Mouse (Mus musculus) monocyte, adult 2 months (primary cell): Measurements from ENCODE around the gene Krt76.

Experiments used
- DNase-seq, 2 experiments: peaks; one replicate each; pipeline ENCODE4 v3.0.0; 2022; ENCODE audit warnings: low spot score in 2 of 2, low read depth in 1 of 2

Gene Krt76

DNA sequence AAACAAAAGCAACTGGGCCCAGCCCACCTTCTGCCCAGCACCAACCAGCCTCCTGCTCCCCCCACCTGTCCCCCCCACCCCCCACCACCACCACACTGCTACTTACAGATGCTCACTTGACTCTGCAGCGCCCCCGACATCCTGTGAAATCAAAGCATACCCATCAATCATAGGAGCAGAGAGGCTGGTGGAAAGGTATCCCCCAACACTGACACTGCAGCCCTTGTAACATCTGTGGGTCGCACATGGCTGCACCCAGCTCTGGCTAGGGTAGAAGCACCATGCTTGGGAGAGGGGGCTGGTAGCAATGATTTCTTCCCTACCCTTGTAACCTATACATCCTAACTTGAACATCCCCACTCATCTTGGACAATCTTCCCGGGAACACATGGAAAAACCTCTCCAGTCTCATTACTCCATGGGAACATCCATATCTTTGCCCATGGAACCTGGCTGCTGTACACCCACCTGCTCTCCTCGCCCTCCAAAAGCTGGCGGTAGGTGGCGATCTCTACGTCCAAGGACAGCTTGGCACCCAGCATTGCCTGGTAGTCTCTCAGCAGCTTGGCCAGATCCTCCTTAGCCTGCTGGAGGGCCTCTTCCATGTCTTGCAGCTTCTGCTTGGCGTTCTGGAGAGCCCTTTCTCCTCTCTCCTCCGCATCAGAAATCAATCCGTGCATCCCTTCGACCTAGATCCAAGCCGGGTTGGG, 32.1 kb downstream of the Krt76 start:
- DNase-seq = no peak

DNA sequence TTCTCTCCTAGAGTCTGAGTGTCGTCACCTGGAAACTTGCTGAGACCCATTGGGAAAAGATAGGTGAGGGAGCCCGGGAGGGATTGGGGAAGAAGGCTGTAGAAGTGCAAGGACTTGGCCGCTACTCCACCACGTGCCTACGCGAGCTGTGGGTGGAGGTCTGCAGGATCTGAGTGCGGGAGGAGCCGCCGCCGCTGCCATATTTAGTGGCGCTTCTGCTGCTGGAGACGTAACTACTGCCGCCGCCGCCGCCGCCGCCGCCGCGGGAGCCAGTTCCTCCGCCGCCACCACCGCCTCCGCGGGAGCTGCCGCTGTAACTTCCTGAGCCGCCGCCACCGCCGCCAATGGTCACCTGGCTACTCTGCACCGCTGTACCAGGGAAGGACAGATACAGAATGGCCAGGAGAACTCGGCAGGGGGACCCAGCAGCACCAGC, 33.0 kb downstream of the Krt76 start:
- no peak for DNase-seq

DNA sequence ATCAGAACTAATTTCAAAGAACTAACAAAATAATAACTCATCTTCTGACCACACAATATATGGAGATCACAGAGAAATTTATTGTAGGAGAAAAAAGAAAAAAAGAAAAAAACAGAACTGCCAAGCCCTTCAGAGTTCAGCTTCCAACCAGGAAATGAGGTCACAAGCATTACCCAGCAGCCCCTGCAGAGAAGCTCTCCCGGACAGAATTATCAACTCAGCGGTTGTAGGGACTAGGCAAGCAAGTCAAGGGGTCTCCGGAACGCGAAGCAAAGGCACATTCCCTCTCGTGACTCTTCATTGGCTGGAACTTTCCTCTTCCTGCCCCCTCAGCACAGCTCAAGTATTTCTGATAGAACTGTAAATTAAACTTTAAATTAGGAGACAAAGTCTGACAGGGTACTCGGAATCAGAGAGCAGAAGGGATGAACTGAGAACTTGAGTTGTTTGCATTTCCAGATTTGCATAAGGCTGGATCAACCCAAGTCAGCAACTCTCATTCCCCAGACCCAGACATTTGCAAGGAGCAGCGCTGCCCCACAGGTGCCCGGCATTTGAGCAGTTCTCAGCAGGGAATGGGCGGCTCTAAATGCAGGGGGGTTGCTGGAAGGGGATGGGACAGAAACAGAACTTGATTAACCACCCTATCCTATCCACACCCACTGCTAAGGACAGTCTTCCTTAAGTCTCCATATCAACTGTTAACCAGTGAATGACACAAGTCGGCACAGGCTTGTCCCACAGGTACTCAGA, 33.9 kb downstream of the Krt76 start:
- no peak for DNase-seq

DNA sequence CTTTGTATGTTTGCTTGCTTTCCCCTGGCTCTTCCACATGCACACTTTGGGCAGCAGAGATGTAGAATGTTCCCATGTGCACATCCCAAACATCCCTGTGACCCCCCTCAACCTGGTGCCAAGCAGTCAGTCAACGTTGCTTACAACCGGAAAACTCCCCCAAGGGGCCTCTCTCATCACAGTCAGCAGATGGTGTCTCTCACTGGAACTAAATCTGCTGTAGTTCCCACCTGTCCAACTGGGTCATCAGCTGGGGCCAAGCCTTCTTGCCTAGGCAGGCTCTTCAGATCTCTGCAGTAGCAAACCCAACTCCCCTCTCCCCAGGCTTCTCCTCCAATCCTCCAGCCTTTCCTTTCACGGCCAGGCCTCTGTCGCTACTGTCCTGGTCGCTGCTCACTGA, 36.0 kb downstream of the Krt76 start:
- no peak for DNase-seq

DNA sequence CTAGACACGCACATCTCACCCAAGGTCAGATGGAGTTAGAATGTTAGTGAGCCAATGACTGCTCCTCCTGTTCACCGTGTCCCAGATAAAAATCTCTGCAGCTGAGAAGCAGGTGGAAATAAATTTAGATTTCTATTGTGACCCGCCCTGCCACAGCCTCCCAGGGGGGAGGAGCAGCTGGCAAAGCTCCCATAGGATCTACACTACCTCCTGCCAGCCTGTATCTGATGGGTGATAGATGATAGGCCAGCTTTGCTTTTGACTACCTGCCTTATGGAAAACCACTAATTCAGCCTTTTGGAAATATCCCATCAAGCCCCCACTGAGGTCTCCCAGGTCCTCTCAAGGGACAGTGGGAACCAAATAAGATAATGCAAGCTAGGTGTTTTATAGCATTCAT, 37.0 kb downstream of the Krt76 start:
- DNase-seq = no peak

DNA sequence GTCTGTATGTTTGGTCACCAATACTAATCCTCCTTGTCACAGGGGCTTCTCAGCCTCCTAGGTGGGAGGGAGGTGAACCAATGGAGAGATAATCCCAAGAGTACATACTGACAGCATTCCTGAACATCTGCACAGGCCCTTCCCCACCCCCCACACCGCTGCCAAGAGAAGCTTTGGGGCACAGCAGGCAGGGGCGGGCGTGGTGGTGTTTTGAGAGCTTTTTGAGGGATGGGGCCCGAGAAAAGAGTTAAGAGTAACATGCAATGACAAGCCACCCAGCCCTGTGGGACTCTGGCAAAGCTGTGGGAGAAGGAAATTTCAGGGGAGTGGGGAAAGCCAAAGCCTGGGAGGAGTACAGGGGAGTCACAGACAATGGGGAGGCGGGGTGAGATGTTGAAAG, 38.4 kb downstream of the Krt76 start:
- no peak for DNase-seq

DNA sequence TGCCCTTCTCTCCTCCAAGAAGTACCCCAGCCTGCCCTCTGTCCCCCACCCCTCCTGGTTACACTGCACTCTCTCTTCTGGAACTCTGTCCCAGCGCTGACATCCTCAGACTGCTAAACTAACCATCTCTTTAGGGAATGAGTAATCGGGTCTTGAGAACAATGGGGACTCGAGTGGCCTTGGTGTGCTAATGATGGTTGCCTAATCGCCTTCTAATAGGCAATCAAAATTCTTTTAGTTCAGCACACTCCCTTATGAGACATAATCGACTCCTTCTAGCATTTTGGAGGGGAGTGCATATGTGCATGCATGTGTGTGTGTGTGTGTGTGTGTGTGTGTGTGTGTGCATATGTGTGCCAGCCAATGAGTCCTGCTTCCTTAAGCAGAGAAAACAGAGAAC, 40.1 kb downstream of the Krt76 start:
- no peak for DNase-seq

DNA sequence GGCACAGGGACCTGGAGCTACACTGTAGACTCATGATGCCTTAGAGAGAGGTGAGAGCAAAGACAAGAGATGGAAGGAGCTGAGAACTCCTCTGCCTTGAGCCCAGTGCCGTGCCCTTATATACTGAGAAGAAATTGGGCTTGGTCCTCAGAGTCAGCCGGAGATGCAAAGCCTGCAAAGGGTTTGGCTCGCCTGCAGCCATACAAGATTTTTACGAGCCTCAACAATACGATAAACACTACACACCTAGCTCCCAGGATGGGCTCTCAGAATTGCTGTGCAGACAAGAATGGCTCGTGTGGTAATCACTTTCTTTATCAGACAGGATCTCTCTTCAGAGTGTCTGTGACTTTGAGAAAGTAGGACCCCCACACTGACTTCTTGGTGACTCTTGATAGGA, 42.0 kb downstream of the Krt76 start, which contains the start of gene Krt1:
TSS of gene Krt1 (minus strand) at position 101 of the 400 bp plus-strand sequence.
- no peak for DNase-seq

DNA sequence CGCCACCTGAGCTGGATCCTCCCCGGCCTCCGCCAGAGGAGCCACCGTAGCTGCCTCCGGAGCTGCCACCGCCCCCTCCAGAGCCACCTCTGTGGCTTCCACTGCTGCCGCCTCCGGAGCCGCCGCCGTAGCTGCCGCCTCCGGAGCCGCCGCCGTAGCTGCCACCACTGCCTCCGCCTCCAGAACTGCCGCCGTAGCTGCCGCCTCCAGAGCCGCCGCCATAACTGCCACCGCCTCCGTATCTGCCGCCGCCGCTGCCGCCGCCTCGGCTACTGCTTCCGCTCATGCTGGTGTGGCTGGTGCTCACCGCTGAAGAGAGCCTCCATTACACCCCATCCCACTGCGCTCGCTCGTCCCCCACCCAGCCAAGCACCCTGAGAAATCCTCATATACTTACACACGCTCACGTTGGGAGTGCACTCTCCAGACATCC, 46.7 kb downstream of the Krt76 start:
- DNase-seq = no peak

DNA sequence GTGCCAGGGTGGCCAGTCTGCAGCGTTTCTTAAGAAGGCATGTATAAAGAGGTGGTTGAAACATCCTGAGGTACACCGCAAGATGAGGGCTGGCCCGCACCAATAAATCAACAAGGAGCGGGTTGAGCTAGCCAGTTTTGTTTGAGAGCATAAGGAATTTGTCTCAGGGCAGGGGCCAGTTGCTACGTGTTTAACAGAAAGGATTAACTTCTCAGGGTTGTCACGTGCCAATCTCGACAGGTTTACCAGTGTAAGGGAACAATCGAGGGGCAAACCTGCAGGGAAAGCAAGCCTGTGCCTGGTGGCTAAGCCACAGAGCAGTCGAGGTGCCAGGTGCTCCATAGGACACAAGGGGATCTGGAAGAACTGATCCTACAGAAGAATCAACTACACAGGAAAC, 49.5 kb downstream of the Krt76 start:
- DNase-seq = no peak

DNA sequence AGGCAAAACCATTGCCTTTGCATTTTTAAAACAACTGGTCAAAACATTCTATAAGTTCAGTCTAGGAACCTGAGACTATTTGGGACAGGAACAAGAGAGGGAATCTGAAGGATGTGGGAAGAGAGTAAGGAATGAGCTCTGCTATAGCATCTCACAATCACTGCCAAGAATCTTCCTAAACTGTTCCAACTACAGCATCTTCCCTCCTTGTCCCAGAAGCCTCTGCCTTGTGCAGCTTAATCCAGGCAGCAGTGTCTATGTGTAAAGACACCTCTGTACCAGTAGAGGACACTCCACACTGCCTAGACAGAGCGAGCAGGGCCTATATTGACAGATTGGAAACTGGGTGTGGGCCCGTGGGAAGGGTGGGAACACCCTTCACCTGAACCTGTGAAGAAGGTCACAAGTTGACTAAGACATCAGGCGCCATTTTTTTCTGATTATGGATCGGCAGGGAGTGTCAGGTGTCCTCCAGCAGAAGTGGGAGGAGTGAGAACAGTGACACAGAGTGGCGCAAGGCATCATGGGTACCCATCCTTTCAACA, 57.9 kb downstream of the Krt76 start:
- DNase-seq = no peak
